Mouse (Mus musculus): ENCODE measurements around the gene Ccdc138. TPM values are rescaled to one million over a fixed set of nuclear protein-coding genes. Genes with fewer than 3 reads are reported as not detected.

The Ccdc138 gene
- total and polyA plus RNA-seq, 2 experiments from 2014 or later: 2.9 to 7.4 TPM

- Histone ChIP-seq H3K9ac (replicated peaks; ENCODE audit: low read length, poor library complexity, severe bottlenecking) (no peak overlapping the region), H3K27ac (ENCODE audit: low read depth, low read length) (no peak overlapping the region), H3K36me3 (ENCODE audit: insufficient read depth, low read length) (no peaks in the 10 kb centered on the region), H3K4me2 (ENCODE audit: low read depth, low read length, poor library complexity, severe bottlenecking) (no peak overlapping the region), H3K4me3 (ENCODE audit: low read depth, low read length) (no peak overlapping the region), H3K4me1 (ENCODE audit: insufficient read depth, low read length) (no peaks in the 10 kb centered on the region), H3K27me3 (ENCODE audit: insufficient read depth, low read length) (no peaks in the 10 kb centered on the region), H3K9me3 (ENCODE audit: low read length) (no peaks in the 10 kb centered on the region)
- no peak for TF ChIP-seq CTCF (IDR thresholded peaks at IDR 0.05)
- DNase-seq (ENCODE audit: low spot score): peak; percentile 79
- 70% methylated on average over 2 of the region's 2 CpGs for WGBS
- no peak for ATAC-seq (ENCODE audit: low FRiP score)
These were observed 107.0 kb downstream of the Ccdc138 start for GRCm38 (mm10) chr10:58604779-58605178.

DNA sequence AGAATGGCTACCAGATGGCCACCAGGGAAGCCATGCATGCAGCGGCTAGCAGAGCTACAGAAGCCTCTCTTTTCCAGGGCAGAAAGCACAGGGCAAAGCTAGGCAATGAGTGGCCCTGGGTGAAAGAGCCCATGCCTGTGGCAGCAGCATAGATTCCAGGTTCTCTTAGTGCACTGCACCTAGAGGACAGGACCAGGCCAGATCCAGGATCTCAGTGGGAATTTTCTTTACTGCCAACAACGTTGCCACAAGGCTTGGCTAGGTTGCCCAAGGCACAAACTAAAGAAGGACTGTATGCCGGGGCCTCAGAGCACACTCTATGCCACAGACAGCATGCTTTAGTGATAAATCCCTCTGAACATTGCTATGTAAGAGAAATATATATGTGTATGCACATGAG, 108.6 kb downstream of the Ccdc138 start:
- Histone ChIP-seq H3K36me3 (ENCODE audit: insufficient read depth, low read length) (no peaks in the 10 kb centered on the region), H3K27me3 (ENCODE audit: insufficient read depth, low read length) (no peaks in the 10 kb centered on the region), H3K4me2 (ENCODE audit: low read depth, low read length, poor library complexity, severe bottlenecking) (no peak overlapping the region), H3K9ac (replicated peaks; ENCODE audit: low read length, poor library complexity, severe bottlenecking) (no peak overlapping the region), H3K9me3 (ENCODE audit: low read length) (no peaks in the 10 kb centered on the region), H3K27ac (ENCODE audit: low read depth, low read length) (no peak overlapping the region), H3K4me3 (ENCODE audit: low read depth, low read length) (no peak overlapping the region), H3K4me1 (ENCODE audit: insufficient read depth, low read length) (no peaks in the 10 kb centered on the region)
- 87% methylated on average over 3 of the region's 3 CpGs for WGBS
- ATAC-seq (ENCODE audit: low FRiP score): no peak
- TF ChIP-seq CTCF (IDR thresholded peaks at IDR 0.05): no peak
- no peak for DNase-seq (ENCODE audit: low spot score)

- TF ChIP-seq CTCF (IDR thresholded peaks at IDR 0.05): no peak
- no peak overlapping the region for H3K4me3 ChIP-seq (ENCODE audit: low read depth, low read length)
- H3K27ac ChIP-seq (ENCODE audit: low read depth, low read length): no peak overlapping the region
- no peak overlapping the region for H3K4me2 ChIP-seq (ENCODE audit: low read depth, low read length, poor library complexity, severe bottlenecking)
- H3K4me1 ChIP-seq (ENCODE audit: insufficient read depth, low read length): no peaks in the 10 kb centered on the region
- H3K9me3 ChIP-seq (ENCODE audit: low read length): no peaks in the 10 kb centered on the region
- H3K9ac ChIP-seq (replicated peaks; ENCODE audit: low read length, poor library complexity, severe bottlenecking): no peak overlapping the region
- DNase-seq (ENCODE audit: low spot score) (no peak), ATAC-seq (ENCODE audit: low FRiP score) (no peak)
- no peaks in the 10 kb centered on the region for H3K36me3 ChIP-seq (ENCODE audit: insufficient read depth, low read length)
- 85% methylated on average over 3 of the region's 3 CpGs for WGBS
- no peaks in the 10 kb centered on the region for H3K27me3 ChIP-seq (ENCODE audit: insufficient read depth, low read length)
These were observed 111.1 kb downstream of the Ccdc138 start for GRCm38 (mm10) chr10:58608858-58609257.

- DNase-seq (ENCODE audit: low spot score): no peak
- Histone ChIP-seq H3K27ac (ENCODE audit: low read depth, low read length) (no peak overlapping the region), H3K4me1 (ENCODE audit: insufficient read depth, low read length) (no peaks in the 10 kb centered on the region), H3K9ac (replicated peaks; ENCODE audit: low read length, poor library complexity, severe bottlenecking) (no peak overlapping the region), H3K4me3 (ENCODE audit: low read depth, low read length) (no peak overlapping the region), H3K9me3 (ENCODE audit: low read length) (no peaks in the 10 kb centered on the region), H3K4me2 (ENCODE audit: low read depth, low read length, poor library complexity, severe bottlenecking) (no peak overlapping the region), H3K36me3 (ENCODE audit: insufficient read depth, low read length) (no peaks in the 10 kb centered on the region), H3K27me3 (ENCODE audit: insufficient read depth, low read length) (no peaks in the 10 kb centered on the region)
- ATAC-seq (ENCODE audit: low FRiP score): no peak
- TF ChIP-seq CTCF (IDR thresholded peaks at IDR 0.05): no peak
- 88% methylated on average over 7 of the region's 7 CpGs for WGBS
These were observed 112.9 kb downstream of the Ccdc138 start for GRCm38 (mm10) chr10:58610484-58611261.

DNA sequence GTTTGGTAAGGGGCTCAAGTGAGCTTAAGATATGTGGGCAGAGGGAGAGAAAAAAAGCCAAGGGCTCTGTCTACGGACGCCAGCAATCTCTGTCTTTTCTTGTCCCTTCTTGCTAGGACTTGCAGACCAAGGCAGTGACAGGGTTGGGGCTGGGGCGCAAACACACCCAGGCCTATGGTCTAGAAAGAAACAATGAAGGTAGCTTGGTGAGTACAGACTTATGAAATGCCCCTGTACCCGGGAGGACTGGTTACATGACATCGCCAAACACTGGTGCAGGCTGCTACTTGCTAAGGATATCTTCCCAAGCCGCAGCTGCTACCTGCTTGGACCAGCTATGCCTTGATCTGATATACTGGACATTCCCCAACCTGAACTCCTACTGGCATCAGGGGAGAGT, 116.9 kb downstream of the Ccdc138 start:
- no peaks in the 10 kb centered on the region for H3K36me3 ChIP-seq (ENCODE audit: insufficient read depth, low read length)

DNA sequence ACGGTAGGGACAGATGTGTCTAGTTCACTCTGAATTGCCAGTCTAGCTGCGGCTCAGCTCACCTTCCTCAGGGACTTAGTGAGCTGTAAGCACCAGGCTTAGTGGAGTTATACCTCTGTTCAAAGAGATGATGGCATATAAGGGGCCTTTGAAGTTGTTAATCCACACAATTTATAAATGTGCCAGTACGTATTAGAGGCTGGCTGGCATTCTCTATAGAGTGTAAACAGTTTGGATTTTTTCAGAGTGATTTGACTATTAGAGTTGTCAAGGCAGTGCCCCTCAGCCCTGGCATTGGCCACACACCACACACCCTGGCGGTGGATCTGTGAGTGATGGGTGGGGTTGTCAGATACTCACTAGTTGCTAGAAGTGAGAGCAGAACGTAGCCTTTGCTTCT, 118.8 kb downstream of the Ccdc138 start:
- TF ChIP-seq CTCF (IDR thresholded peaks at IDR 0.05): no peak
- Histone ChIP-seq H3K9me3 (ENCODE audit: low read length) (no peaks in the 10 kb centered on the region), H3K4me3 (ENCODE audit: low read depth, low read length) (no peak overlapping the region), H3K27ac (ENCODE audit: low read depth, low read length) (no peak overlapping the region), H3K9ac (replicated peaks; ENCODE audit: low read length, poor library complexity, severe bottlenecking) (no peak overlapping the region), H3K27me3 (ENCODE audit: insufficient read depth, low read length) (no peaks in the 10 kb centered on the region), H3K4me2 (ENCODE audit: low read depth, low read length, poor library complexity, severe bottlenecking) (no peak overlapping the region), H3K4me1 (ENCODE audit: insufficient read depth, low read length) (no peaks in the 10 kb centered on the region; the same call in 1 of the 2 replicates), H3K36me3 (ENCODE audit: insufficient read depth, low read length) (no peaks in the 10 kb centered on the region)
- DNase-seq (ENCODE audit: low spot score) (no peak), ATAC-seq (ENCODE audit: low FRiP score) (no peak)
- 79% methylated on average over 5 of the region's 5 CpGs for WGBS

More for the DNA sequence above, 116.9 kb downstream of the Ccdc138 start:
- no peaks in the 10 kb centered on the region for H3K9me3 ChIP-seq (ENCODE audit: low read length)
- no peak overlapping the region for H3K27ac ChIP-seq (ENCODE audit: low read depth, low read length)
- TF ChIP-seq CTCF (IDR thresholded peaks at IDR 0.05): no peak
- H3K9ac ChIP-seq (replicated peaks; ENCODE audit: low read length, poor library complexity, severe bottlenecking): no peak overlapping the region
- no peak overlapping the region for H3K4me2 ChIP-seq (ENCODE audit: low read depth, low read length, poor library complexity, severe bottlenecking)
- no peak for ATAC-seq (ENCODE audit: low FRiP score)
- no peaks in the 10 kb centered on the region; the same call in 1 of the 2 replicates for H3K4me1 ChIP-seq (ENCODE audit: insufficient read depth, low read length)
- no peak for DNase-seq (ENCODE audit: low spot score)
- no peaks in the 10 kb centered on the region for H3K27me3 ChIP-seq (ENCODE audit: insufficient read depth, low read length)
- 93% methylated on average over 6 of the region's 6 CpGs for WGBS
- H3K4me3 ChIP-seq (ENCODE audit: low read depth, low read length): no peak overlapping the region

All from midbrain, postnatal 0 days (tissue).